Mouse (Mus musculus): ENCODE results near the gene Ttc39a.

The Ttc39a gene

DNA sequence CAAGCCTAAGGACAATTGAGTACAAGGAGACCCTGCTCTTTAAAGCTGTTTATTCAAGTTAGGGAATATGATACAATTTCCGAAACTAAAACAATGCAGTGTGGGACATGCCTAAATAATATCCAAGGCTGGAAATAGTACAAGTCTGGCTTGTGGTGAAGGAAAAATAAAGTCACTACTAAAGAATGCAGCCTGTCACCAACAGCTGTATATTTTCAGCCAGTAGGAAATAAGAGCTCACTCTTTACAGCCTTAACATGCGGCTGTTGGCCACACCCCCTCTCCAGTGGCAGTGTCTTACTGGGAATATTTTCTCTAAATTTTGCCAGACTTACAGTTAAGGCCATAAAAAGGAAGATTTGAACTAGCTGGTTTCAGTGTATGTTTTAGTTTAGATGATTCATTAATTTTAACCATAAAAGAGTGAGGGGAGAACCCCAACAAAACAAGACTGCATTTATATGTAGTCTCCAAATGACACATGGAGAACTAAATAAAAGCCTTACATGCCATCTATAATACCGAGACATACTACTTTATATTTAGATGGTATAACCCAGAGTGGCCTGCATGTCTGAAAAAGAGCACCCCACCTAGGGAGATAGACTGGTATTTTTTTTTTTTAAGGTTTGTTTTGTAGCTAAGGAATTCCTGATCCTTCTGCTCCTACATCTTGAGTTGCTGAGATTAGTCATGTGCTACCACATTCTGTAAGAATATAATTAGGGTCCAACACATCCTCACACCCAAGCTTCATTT lies 54.2 kb downstream of the Ttc39a start:
- no peak for DNase-seq (ENCODE audit: low spot score)

DNA sequence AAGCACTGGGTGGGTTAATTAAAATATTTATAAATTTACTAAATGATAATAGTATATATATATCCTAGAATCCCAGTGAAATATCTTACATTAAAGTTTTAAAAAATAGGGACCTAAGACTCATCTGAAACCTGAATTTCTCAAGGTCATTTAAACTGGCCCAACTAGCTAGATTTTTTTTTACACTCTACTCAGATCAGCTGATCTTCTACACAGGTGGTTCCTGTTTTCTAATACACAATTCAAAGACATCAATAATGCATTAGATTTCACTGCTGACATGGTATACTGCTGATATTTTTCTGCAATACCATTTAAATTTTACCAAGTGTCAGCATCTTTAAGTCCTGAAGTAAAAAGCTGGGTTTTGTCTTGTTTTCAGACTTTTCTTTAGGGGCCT lies 57.5 kb downstream of the Ttc39a start:
- no peak for DNase-seq (ENCODE audit: low spot score)

DNA sequence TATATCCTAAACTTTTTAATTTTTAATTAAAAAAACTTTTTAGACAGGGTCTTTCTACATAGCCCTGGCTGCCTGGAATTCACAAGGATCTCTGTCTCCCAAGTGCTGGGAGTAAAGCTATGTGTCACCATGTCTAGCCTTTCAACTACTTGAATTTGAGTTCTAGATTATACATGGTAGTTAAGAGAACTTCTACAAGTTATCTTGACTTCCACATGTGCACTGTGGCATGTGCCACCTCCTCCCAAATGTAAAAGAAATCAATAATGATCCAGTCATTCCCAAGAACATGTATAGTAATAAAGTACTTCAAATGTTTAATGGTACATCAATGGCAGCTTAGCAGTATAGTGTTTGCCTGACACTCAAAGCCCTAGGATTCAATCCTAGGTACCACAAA lies 61.3 kb downstream of the Ttc39a start:
- no peak for DNase-seq (ENCODE audit: low spot score)

DNA sequence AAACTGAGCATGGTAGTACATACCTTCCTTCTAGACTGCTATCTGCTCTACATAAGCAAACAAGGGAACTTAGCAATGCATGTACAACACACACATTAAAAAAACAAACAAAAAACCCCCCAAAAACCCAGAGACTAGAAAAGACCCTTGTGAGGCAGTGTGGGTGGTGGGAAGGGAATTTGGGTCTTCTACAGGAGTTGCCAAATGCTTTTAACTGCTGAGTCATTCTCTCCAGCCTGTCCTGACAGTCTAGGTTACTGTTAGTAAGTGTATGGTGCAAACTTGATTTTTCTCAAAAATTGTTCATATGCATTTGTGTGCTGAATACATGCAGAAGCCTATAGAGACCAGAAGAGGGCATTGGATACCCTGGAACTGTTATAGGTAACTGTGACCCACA lies 65.2 kb downstream of the Ttc39a start:
- no peak for DNase-seq (ENCODE audit: low spot score)

DNA sequence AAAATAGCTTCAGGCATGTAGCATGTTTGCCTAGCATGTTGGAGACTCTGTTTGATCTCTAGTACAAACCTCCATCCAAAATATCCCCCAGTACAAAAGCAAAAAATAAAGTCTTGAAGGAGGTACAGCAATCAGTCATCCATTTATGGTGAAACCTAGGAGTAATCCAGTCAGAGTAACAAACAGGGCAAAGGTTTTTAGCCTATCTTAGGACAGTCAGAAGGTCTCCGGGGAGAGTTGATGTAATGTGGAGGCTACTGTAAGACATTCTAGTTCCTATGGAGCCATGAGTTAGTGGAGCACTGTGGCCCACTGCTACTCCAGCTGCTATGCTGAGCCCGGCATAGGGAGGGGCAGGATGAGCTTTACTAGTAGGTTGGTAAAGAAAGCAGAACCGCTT lies 66.1 kb downstream of the Ttc39a start:
- DNase-seq (ENCODE audit: low spot score): no peak

DNA sequence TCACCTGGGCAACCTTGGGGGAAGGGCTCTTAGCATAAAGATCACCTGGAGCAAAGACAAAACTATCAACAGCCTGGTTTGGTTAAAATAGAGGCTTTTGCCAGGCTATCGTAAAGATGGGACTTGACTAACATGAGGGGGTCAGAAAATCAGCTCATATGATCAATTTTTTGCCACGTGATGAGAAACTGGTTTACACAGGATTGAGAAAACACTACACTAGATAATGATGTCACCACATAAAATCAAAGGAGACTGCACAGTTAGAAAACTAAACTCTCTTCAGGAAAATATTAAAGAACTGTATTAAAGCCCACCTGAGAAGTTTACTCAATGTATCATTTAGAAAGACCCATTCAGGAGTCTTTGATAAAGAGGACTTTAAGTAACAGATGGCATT lies 68.7 kb downstream of the Ttc39a start:
- no peak for DNase-seq (ENCODE audit: low spot score)

DNA sequence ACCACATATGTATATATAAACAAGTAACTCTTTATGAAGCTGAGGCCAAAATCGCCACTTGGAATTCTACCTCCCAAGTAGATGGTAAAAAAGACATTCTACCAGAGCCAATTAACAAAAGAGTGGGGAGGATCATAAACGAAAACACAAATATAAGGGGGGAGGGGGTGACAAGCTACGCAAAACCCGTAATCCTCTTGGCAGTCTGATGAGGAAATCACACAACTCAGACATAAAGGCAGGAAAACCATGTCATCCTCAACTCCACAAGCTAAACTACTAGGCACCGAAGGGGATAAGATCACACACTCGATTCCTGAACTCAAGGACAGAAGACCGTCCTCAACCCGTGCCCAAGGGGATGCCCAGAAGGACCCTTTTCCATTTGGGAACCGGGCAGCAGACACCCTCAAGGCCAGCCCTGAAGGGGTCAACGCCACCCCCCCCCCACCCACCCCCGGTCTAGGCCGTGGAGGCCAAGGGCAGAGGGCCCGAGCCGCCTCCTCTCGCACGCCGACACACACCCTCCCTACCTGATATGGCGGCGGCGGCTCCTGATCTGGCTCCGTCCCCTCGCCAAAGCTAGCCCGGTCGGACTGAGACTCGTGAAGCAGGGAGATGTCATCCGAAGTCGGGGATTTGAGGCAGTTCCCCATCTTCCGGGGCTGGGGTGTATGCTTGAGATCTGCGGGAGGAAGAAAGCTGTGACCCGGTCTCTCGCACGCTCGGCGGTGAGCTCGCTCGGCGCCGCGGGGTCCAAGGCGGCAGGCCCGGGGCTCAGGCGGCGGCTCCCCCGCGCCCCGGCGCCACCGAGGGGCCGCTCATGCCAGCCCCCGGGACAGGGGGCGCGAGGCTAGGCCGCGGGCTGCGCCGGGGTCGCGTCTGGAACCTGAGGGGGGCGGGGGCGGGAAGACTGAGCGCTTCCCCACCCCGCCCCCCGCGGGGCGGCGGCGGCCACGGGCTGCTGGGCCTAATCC lies 69.4 kb downstream of the Ttc39a start:
- no peak for DNase-seq (ENCODE audit: low spot score)

DNA sequence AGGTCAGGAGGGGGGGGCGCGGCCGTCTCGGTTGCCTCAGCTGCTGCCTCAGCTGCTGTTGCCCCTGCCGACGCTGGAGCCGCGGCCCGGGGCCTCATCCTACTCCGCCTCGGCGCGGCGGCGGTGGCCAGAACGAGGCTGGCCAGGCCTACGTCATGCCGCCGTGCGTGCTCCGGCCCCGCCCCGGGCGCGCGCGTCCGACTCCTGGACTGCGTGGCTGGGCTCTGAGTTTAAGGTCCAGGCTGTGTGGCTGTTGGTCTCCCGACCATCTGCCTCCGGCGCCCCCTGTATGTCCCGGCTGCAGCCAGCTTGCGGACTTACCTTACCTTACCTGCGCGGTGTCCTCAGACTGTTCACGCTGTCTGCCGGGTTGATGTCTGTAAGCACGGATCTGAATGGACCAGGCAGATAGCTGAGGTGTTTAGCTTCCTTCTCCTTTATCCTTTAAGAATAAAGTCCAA lies 70.2 kb downstream of the Ttc39a start:
- peak; percentile 57 for DNase-seq (ENCODE audit: low spot score)

DNA sequence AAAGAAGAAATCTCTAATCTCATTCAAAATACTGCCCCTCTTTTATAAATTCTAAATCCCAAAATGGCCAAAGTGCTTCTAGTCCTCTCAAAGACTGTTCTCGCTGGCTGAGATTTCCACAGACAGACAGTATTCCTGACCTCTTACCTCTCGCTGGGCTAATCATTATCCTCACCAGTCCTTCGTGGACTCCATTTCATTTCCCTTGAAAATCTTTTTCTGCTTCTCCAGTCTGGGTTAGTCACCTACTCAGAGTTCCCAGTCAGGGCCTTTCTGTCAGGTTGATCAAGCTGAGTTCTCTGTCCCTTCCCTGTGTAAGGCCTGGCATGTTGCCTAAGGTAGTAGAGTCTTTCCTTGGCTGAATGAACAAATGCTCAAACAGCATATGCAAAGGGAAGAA lies 71.0 kb downstream of the Ttc39a start:
- no peak for DNase-seq (ENCODE audit: low spot score)

DNA sequence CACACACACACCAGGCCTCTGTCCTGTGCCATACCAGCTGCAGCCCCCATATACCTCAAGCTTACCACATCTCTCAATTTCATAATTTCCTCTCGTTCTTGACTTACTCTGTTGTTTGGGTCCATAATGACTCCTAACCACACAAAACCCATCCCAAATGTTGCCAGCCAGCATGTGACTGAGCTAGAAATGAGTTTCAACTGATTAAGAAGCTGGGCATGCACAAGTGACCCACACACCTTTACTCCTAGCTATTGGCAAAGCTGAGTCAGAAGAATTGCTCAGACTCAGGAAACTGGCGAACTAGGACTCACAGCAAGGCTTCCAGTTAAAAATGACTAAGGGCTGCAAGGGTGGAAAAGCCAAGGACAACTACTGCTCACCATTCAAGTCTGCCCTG lies 75.0 kb downstream of the Ttc39a start:
- DNase-seq (ENCODE audit: low spot score): no peak

DNA sequence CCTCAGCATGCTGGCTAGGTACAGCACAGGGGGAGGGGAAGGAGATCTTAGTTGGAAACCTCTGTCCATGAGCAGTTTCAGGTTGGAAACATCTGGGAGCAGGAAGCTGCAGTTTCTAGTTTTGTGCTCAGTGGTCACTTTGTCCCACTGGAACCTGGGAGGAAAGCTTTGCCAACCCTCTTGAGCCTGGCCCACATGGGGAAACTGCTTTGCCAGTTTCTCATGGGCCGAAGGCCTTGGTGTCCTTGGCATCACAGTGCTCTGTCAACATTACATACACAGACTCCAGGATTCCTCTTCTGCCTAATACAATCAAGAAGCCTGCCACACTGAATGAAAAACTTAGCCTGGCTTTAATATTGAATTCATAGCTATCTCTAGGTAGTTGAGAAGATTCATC lies 76.3 kb downstream of the Ttc39a start:
- no peak for DNase-seq (ENCODE audit: low spot score)

DNA sequence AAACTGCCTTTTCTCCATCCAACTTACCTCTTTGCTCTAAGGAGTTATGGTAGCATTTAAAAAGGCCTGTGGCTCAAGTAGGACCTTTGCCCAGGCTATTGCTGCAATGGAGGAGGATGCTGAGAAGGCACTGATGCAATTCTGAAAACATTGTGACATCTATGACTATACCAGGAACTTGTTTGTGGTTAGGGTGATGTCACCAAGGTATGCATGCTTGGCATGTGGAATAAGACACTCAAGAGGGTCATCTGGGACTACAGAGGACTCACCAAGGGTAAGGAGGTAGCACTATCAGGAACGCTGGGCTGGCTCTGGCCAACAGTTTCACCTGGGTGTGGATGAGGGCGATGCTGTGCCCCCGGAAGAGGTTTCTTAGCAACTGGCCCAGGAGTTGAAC lies 78.2 kb downstream of the Ttc39a start, which contains the start of gene Rnf11:
Gene Rnf11 (minus strand): TSS at position 108 of the 400 bp plus-strand sequence.
- DNase-seq (ENCODE audit: low spot score): no peak

DNA sequence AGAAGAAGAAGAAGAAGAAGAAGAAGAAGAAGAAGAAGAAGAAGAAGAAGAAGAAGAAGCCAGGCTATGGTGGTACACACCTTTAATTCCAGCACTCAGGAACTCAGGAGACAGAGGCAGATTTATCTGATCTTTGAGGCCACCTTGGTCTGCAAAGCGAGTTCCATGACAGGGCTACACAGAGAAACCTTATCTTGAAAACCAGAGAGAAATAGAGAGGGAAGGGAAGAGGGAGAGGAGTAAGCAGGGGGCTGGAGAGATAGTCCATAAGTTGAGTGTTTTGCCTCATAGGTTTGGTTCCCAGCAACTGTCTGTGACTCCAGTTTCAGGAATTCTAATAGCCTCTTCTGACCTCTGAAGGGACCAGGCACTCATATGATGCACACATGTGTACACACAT lies 82.4 kb downstream of the Ttc39a start:
- DNase-seq (ENCODE audit: low spot score): no peak

DNA sequence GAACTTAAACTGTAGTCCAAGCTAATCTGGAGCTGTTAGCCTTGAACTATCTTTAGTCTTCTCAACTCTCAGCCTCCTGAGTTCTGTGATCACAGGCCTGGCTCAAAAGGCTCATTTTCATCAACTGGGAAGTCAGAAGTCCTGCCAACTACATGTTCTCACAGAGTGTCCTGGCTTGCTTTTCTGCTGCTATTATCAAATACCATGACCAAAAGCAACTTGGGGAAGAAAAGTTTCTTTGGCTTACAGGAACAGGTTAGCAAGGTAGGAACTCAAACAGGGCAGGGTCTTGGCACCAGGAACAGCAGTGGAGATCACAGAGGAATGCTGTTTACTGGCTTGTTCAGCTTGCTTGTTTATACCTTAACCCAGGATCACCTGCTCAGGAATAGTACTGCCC lies 87.2 kb downstream of the Ttc39a start:
- no peak for DNase-seq (ENCODE audit: low spot score)

All from urinary bladder, postnatal 10 days (tissue).